Mouse (Mus musculus): ENCODE data around the gene Nog.

- TF ChIP-seq CTCF (conservative IDR thresholded peaks at IDR 0.05; ENCODE audit: insufficient read depth, insufficient read length, low read depth, low read length): peak; percentile 94
- no peak for TF ChIP-seq POLR2A (IDR thresholded peaks at IDR 0.05; ENCODE audit: low read depth, low read length)
These were observed 1.3 kb upstream of the Nog start for GRCm38 (mm10) chr11:89303421-89303820.

Measured in kidney, adult 2 months (tissue).